Mouse (Mus musculus): Measurements from ENCODE around the gene Gm1043. TPM values are rescaled to one million over a fixed set of nuclear protein-coding genes. Genes with fewer than 3 reads are reported as not detected.

Gene Gm1043
- polyA plus RNA-seq, 1 experiment = not detected

DNA sequence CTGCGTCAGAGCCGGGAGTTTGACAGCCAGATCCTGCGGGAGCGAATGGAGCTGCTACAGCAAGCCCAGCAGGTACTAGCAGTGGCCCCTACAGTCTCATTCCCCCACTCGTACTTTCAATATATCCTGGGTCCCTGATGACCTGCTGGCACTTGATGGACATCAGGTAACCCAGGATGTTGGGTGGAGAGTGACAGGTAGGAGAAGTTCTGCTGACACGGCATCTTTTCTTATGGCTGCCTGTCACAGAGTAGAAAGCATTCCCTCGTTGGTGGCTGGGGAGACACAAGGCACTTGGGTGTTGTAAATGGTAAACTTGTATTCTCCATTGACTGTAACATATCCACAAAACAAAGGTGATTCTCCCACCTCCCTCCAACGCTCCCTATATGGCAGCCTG lies 56.6 kb downstream of the Gm1043 start:
- H3K9me3 ChIP-seq (replicated peaks; ENCODE audit: control insufficient read depth, insufficient read depth, low read length, poor library complexity, severe bottlenecking) = no peaks in the 10 kb centered on the region
- H3K27me3 ChIP-seq (ENCODE audit: control insufficient read depth, insufficient read depth, low read length, poor library complexity, severe bottlenecking) = no peaks in the 10 kb centered on the region
- no peak overlapping the region for H3K9ac ChIP-seq (ENCODE audit: low read depth, poor library complexity, severe bottlenecking)
- no peak overlapping the region for H3K27ac ChIP-seq (ENCODE audit: insufficient read depth, low read length)
- no peak overlapping the region for H3K4me3 ChIP-seq (ENCODE audit: low read depth, low read length)
- no peaks in the 10 kb centered on the region for H3K4me1 ChIP-seq (ENCODE audit: control insufficient read depth, insufficient read depth, low read length)
- no peaks in the 10 kb centered on the region for H3K36me3 ChIP-seq (ENCODE audit: control insufficient read depth, insufficient read depth, low read length, poor library complexity, severe bottlenecking)
- TF ChIP-seq CTCF (IDR thresholded peaks at IDR 0.05; ENCODE audit: low read depth, low read length) = no peak
- no peak for TF ChIP-seq POLR2A (IDR thresholded peaks at IDR 0.05; ENCODE audit: insufficient read depth, low read length)
- no peak for TF ChIP-seq EP300 (IDR thresholded peaks at IDR 0.05; ENCODE audit: insufficient read depth, low read depth, low read length)

DNA sequence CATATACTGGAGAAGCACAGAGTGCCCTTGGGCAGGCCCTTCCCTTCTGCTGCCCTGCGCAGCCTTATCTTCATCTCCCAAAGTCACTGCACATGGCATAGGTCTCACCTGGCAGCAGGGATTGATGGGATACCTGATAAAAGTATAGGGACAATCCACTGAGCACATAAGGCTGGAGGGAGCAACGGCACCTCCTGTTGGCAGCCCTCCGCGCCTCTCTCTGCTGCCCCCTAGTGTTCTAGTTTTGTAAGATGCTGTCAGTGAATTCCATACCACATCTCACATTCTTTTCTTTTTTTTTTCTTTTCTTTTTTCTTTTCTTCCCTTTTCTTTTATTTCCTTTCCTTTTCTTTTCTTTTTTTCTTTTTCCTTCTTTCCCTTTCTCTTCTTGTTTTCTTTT lies 62.4 kb downstream of the Gm1043 start:
- TF ChIP-seq POLR2A (IDR thresholded peaks at IDR 0.05; ENCODE audit: insufficient read depth, low read length) (no peak), CTCF (IDR thresholded peaks at IDR 0.05; ENCODE audit: low read depth, low read length) (peak; percentile 97), EP300 (IDR thresholded peaks at IDR 0.05; ENCODE audit: insufficient read depth, low read depth, low read length) (no peak)
- Histone ChIP-seq H3K9me3 (replicated peaks; ENCODE audit: control insufficient read depth, insufficient read depth, low read length, poor library complexity, severe bottlenecking) (no peaks in the 10 kb centered on the region), H3K9ac (ENCODE audit: low read depth, poor library complexity, severe bottlenecking) (no peak overlapping the region), H3K4me3 (ENCODE audit: low read depth, low read length) (no peak overlapping the region), H3K27me3 (ENCODE audit: control insufficient read depth, insufficient read depth, low read length, poor library complexity, severe bottlenecking) (no peaks in the 10 kb centered on the region), H3K4me1 (ENCODE audit: control insufficient read depth, insufficient read depth, low read length) (no peaks in the 10 kb centered on the region), H3K36me3 (ENCODE audit: control insufficient read depth, insufficient read depth, low read length, poor library complexity, severe bottlenecking) (no peaks in the 10 kb centered on the region), H3K27ac (ENCODE audit: insufficient read depth, low read length) (no peak overlapping the region)

DNA sequence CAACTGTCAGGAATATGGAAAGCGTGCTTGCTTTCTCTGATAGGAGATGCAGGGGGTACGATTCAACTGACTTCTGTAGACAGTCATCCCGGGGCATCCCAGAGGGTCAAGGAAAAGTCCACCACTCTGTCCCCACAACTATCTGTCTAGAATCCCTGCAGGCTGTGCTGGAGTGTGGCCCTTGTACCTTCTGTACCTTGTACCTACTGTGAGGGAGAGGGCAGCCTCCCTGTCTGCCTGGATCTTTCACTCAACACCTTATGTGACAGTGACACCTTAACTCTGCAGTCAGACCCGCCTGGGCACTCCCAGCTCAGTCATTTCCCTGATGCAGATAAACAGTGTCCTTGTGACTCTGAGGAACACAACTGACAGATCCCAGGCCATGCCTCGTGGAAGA lies 65.5 kb downstream of the Gm1043 start:
- no peaks in the 10 kb centered on the region for H3K4me1 ChIP-seq (ENCODE audit: control insufficient read depth, insufficient read depth, low read length)
- no peaks in the 10 kb centered on the region for H3K9me3 ChIP-seq (replicated peaks; ENCODE audit: control insufficient read depth, insufficient read depth, low read length, poor library complexity, severe bottlenecking)
- no peak overlapping the region for H3K9ac ChIP-seq (ENCODE audit: low read depth, poor library complexity, severe bottlenecking)
- H3K36me3 ChIP-seq (ENCODE audit: control insufficient read depth, insufficient read depth, low read length, poor library complexity, severe bottlenecking) = no peaks in the 10 kb centered on the region
- H3K27ac ChIP-seq (ENCODE audit: insufficient read depth, low read length) = no peak overlapping the region
- TF ChIP-seq POLR2A (IDR thresholded peaks at IDR 0.05; ENCODE audit: insufficient read depth, low read length) (no peak), EP300 (IDR thresholded peaks at IDR 0.05; ENCODE audit: insufficient read depth, low read depth, low read length) (no peak), CTCF (IDR thresholded peaks at IDR 0.05; ENCODE audit: low read depth, low read length) (no peak)
- H3K4me3 ChIP-seq (ENCODE audit: low read depth, low read length) = no peak overlapping the region
- no peaks in the 10 kb centered on the region for H3K27me3 ChIP-seq (ENCODE audit: control insufficient read depth, insufficient read depth, low read length, poor library complexity, severe bottlenecking)

DNA sequence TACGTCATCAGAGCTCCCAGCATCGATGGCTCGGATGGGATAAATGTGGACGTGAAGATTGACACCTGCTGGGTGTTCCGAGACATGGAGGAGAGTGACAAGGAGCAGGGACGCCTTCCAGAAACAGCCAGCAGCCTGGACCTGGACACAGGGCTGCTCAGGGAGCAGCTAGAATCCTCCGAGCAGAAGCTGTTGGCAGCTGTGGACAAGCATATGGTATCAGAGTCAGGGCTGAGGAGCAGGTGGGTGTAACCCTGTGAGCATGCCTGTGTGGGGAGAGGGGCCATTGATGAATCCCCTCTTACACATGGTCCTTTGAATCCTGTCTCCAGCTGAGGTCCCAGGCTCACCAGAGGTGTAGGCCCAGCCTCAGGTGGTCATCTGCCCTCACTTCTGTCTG lies 69.3 kb downstream of the Gm1043 start:
- Histone ChIP-seq H3K27ac (ENCODE audit: insufficient read depth, low read length) (no peak overlapping the region), H3K27me3 (ENCODE audit: control insufficient read depth, insufficient read depth, low read length, poor library complexity, severe bottlenecking) (no peaks in the 10 kb centered on the region), H3K36me3 (ENCODE audit: control insufficient read depth, insufficient read depth, low read length, poor library complexity, severe bottlenecking) (no peaks in the 10 kb centered on the region), H3K4me3 (ENCODE audit: low read depth, low read length) (no peak overlapping the region), H3K9ac (ENCODE audit: low read depth, poor library complexity, severe bottlenecking) (no peak overlapping the region), H3K9me3 (replicated peaks; ENCODE audit: control insufficient read depth, insufficient read depth, low read length, poor library complexity, severe bottlenecking) (no peaks in the 10 kb centered on the region), H3K4me1 (ENCODE audit: control insufficient read depth, insufficient read depth, low read length) (no peaks in the 10 kb centered on the region)
- TF ChIP-seq EP300 (IDR thresholded peaks at IDR 0.05; ENCODE audit: insufficient read depth, low read depth, low read length) = no peak
- no peak for TF ChIP-seq CTCF (IDR thresholded peaks at IDR 0.05; ENCODE audit: low read depth, low read length)
- no peak for TF ChIP-seq POLR2A (IDR thresholded peaks at IDR 0.05; ENCODE audit: insufficient read depth, low read length)

DNA sequence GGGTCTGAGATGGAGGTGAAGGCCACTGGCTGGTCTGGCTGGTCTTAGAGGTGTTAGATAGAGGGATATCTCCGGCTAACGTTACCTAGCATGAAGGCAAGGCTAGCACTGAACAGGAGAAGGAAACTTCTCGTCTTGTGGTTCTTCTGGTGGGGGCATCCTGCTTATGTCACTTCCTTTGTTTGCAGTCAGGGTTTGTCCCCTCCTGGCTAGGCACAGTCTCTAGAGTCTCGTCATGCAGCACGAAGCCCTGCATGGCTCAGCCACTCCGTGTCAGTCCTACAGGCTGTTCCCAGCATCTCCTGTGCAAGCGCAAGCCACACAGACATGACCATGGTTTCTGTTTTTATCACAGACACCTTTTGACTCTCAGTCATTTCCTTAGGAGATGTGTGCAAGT lies 73.2 kb downstream of the Gm1043 start:
- Histone ChIP-seq H3K27me3 (ENCODE audit: control insufficient read depth, insufficient read depth, low read length, poor library complexity, severe bottlenecking) (peaks cover 10% of the 10 kb centered on the region), H3K9ac (ENCODE audit: low read depth, poor library complexity, severe bottlenecking) (no peak overlapping the region), H3K9me3 (replicated peaks; ENCODE audit: control insufficient read depth, insufficient read depth, low read length, poor library complexity, severe bottlenecking) (no peaks in the 10 kb centered on the region), H3K4me1 (ENCODE audit: control insufficient read depth, insufficient read depth, low read length) (no peaks in the 10 kb centered on the region), H3K27ac (ENCODE audit: insufficient read depth, low read length) (no peak overlapping the region), H3K36me3 (ENCODE audit: control insufficient read depth, insufficient read depth, low read length, poor library complexity, severe bottlenecking) (no peaks in the 10 kb centered on the region), H3K4me3 (ENCODE audit: low read depth, low read length) (no peak overlapping the region)
- no peak for TF ChIP-seq CTCF (IDR thresholded peaks at IDR 0.05; ENCODE audit: low read depth, low read length)
- TF ChIP-seq EP300 (IDR thresholded peaks at IDR 0.05; ENCODE audit: insufficient read depth, low read depth, low read length) = no peak
- TF ChIP-seq POLR2A (IDR thresholded peaks at IDR 0.05; ENCODE audit: insufficient read depth, low read length) = no peak

DNA sequence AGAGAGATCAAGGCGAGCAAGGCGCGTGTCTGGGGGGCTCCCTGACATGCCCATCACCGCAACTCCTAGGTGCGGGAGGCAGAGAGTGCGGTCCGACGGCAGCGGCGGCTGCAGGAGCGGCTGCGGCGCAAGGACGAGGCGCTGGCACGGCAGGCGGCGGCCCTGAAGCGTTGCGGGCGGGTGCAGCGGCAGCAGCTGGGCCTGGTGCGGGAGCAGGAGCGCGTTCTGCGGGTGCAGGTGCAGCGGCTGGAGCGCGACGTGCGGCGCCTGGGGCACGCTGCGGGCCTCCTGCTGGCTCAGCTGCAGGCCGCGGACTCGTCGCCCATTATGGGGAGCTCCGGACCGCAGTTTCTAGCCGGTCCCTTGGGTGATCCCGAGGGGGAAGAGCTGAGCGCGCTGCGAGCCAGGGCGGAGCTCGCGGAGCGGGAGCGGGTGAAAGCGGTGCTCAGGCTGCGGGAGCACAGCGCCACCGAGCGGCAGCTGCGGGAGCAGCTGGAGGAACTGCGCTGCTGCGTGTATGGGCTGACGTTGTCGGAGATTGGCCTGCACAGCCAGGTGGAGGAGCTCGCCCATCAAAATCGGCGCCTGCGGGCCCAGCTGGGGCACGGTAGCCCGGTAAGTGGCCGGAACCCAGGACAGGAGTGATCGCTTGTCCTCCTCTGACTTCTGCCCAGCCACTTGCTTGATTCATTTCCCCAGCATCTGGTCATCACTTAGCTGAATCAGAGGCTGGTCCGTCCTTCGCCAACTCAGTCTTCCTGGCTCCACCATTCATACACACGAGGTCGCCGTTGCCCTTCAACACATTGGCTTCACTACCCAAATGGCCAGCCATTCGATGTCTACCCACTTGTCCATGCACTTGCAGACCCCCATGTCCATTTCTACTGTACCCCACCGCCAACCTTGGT lies 78.0 kb downstream of the Gm1043 start:
- no peaks in the 10 kb centered on the region for H3K36me3 ChIP-seq (ENCODE audit: control insufficient read depth, insufficient read depth, low read length, poor library complexity, severe bottlenecking)
- TF ChIP-seq EP300 (IDR thresholded peaks at IDR 0.05; ENCODE audit: insufficient read depth, low read depth, low read length) = peak; percentile 35; the same call in 1 of the 2 replicates
- no peak for TF ChIP-seq POLR2A (IDR thresholded peaks at IDR 0.05; ENCODE audit: insufficient read depth, low read length)
- TF ChIP-seq CTCF (IDR thresholded peaks at IDR 0.05; ENCODE audit: low read depth, low read length) = peak; percentile 94
- H3K27me3 ChIP-seq (ENCODE audit: control insufficient read depth, insufficient read depth, low read length, poor library complexity, severe bottlenecking) = peaks cover 10% of the 10 kb centered on the region
- H3K9me3 ChIP-seq (replicated peaks; ENCODE audit: control insufficient read depth, insufficient read depth, low read length, poor library complexity, severe bottlenecking) = no peaks in the 10 kb centered on the region
- no peak overlapping the region for H3K27ac ChIP-seq (ENCODE audit: insufficient read depth, low read length)
- peak overlapping the region; percentile 63 for H3K4me3 ChIP-seq (ENCODE audit: low read depth, low read length)
- H3K4me1 ChIP-seq (ENCODE audit: control insufficient read depth, insufficient read depth, low read length) = no peaks in the 10 kb centered on the region
- peak overlapping the region; percentile 38 for H3K9ac ChIP-seq (ENCODE audit: low read depth, poor library complexity, severe bottlenecking)
